Mouse (Mus musculus): Measurements from ENCODE around the gene Cpeb3.

- TF ChIP-seq CTCF (IDR thresholded peaks at IDR 0.05; ENCODE audit: borderline replicate concordance, insufficient read depth, low read length) (no peak), POLR2A (IDR thresholded peaks at IDR 0.05; ENCODE audit: low read depth, low read length) (no peak)
Observed at GRCm38 (mm10) chr19:37235818-37236217, 27.4 kb upstream of the Cpeb3 start.
